Mouse (Mus musculus): ENCODE measurements around the gene Madcam1. TPM values are rescaled to one million over a fixed set of nuclear protein-coding genes. Genes with fewer than 3 reads are reported as not detected.

Madcam1 gene
- polyA plus RNA-seq, 1 experiment from 2014 or later: 29.7 TPM

DNA sequence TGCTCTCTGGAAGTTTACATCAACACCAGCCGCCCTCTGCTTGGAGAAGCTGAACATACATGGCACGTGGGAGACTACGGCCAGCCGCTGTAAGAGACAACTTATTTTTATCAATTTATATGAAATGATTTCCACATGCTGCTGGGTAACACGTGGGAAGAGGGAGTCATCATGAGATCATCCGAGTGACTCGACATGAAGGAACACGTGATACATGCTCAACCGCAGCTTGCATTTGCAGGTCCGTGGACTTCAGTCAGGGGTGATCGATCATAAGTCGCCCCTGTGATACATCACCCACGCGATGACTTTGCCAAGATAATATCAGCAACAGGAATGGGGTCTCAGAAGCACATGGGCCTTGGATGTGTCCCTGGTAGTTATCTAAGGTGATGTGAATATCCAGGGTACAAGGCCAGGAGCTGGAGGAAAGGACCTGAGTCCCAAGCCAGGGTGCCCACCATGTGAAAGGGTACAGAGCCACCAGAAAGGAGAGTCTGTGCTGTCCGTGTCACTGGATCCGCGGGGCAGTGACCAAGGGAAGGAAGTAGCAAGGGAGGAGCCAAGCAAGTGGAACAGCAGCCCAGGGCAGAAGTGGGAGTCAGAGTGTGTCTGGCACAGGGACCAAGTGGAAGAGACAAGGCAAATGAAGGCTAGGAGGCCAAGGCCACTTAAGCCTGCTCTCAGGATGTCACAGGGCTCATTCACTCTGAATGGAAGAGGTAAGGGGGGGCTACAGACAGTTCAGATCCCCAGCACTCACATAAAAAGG, 31.2 kb upstream of the Madcam1 start:
- no peak for ATAC-seq (ENCODE audit: insufficient number of reproducible peaks, insufficient read depth, low FRiP score, low read depth)

DNA sequence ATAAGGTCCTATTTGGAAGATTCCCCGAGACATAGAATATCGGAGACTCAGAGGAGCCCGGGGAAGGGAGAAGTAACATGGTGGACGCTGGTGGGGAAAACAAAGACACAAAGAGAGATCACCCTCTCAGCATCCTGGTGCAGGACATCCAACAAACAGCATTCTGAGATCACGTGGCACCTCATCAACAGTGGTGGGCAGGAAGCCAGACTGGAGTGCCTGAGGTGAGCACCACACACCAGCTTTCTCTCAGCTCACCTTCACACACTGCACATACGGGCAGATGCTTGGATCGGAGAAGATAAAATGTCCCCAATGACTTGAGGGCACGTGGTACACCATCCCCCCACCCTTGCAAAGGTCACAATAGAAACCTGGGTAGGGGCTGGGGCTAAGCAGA, 28.1 kb upstream of the Madcam1 start:
- no peak overlapping the region for H3K4me3 ChIP-seq (ENCODE audit: low read depth, low read length)
- no peaks in the 10 kb centered on the region for H3K36me3 ChIP-seq (ENCODE audit: control insufficient read depth, insufficient read depth, low read length)
- H3K9ac ChIP-seq (replicated peaks; ENCODE audit: low read depth, low read length): no peak overlapping the region

More for the DNA sequence above, 31.2 kb upstream of the Madcam1 start:
- H3K9me3 ChIP-seq (ENCODE audit: control insufficient read depth, low read depth, low read length): 0 out of 2 replicates have a peak, but pooled peaks cover 2% of the 10 kb centered on the region
- no peaks in the 10 kb centered on the region for H3K27me3 ChIP-seq (ENCODE audit: control insufficient read depth, insufficient read depth, low read length)
- no peaks in the 10 kb centered on the region for H3K36me3 ChIP-seq (ENCODE audit: control insufficient read depth, insufficient read depth, low read length)
- H3K9ac ChIP-seq (replicated peaks; ENCODE audit: low read depth, low read length): no peak overlapping the region
- no peak overlapping the region for H3K4me2 ChIP-seq (replicated peaks; ENCODE audit: low read depth, low read length)
- no peak overlapping the region for H3K27ac ChIP-seq (ENCODE audit: low read length)
- H3K4me3 ChIP-seq (ENCODE audit: low read depth, low read length): no peak overlapping the region
- H3K4me1 ChIP-seq (ENCODE audit: control insufficient read depth, insufficient read depth, low read length): peaks cover 3% of the 10 kb centered on the region; the same call in 1 of the 2 replicates
- WGBS: 79% methylated on average over 17 of the region's 17 CpGs

DNA sequence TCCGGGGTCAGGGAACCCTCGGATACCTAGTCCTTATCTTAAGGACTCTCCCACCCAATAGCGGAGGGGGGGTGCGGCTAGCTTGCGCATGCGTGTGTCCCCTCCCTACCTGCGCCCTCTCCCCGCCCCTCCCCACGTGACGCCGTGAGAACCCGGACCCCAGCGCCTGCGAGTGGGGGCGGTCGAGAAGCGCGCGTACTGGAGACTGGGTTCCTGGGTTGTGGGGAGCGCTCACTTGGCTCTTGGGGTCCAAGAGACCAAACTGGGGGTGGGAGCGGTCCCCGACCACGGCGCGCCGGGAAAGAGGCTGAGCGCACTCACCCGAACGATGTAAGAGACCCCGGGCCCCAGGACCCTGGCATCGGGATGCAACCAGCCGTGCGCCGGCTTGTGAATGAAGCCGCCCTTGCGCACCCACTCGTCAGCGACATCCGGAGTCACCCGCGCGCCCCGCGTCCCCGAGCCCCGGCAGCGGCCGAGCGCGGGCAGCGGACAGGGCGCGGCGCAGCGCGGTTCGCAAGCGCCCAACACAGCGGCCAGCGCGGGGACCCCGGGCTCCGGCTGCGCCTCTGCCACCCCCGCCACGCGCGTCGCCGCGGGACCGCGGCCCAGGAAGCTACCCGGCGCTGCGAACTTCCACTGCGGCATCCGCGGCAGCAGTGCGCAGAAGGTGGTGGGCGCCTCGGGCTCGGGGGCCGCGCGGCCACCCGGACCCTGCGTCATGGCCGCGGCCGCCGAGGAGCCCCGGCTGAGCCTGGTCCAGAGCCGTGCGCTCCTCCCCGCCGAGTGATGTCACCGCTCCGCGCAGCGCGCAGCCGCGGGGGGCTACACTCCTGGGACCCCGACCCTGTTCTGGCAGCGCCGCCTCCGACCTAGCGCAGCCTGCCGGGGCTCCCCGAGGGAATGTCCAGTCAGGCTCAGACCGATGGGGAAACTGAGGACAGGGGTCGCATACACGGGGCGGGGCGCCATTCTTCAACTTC, 26.9 kb upstream of the Madcam1 start, which contains the start of gene Shc2:
Shc2 (minus strand) TSS at position 791 of the 983 bp plus-strand sequence.
- peak within 1 kb of the TSS; percentile 94 for H3K4me2 ChIP-seq (replicated peaks; ENCODE audit: low read depth, low read length)
- peaks cover 11% of the 10 kb centered on the region; the same call in 1 of the 2 replicates for H3K4me1 ChIP-seq (ENCODE audit: control insufficient read depth, insufficient read depth, low read length)
- H3K36me3 ChIP-seq (ENCODE audit: control insufficient read depth, insufficient read depth, low read length): no peaks in the 10 kb centered on the region
- H3K27ac ChIP-seq (ENCODE audit: low read length): peak within 1 kb of the TSS; percentile 67
- H3K27me3 ChIP-seq (ENCODE audit: control insufficient read depth, insufficient read depth, low read length): no peaks in the 10 kb centered on the region
- peak within 1 kb of the TSS; percentile 60 for H3K9ac ChIP-seq (replicated peaks; ENCODE audit: low read depth, low read length)
- under 1% methylated on average over 98 of the region's 116 CpGs for WGBS
- H3K4me3 ChIP-seq (ENCODE audit: low read depth, low read length): peak within 1 kb of the TSS; percentile 73
- peak; percentile 70 for ATAC-seq (ENCODE audit: insufficient number of reproducible peaks, insufficient read depth, low FRiP score, low read depth)
- H3K9me3 ChIP-seq (ENCODE audit: control insufficient read depth, low read depth, low read length): no peaks in the 10 kb centered on the region

More for the DNA sequence above, 28.1 kb upstream of the Madcam1 start:
- no peak overlapping the region for H3K27ac ChIP-seq (ENCODE audit: low read length)
- H3K9me3 ChIP-seq (ENCODE audit: control insufficient read depth, low read depth, low read length): no peaks in the 10 kb centered on the region
- 80% methylated on average over 8 of the region's 8 CpGs for WGBS
- no peak for ATAC-seq (ENCODE audit: insufficient number of reproducible peaks, insufficient read depth, low FRiP score, low read depth)
- no peak overlapping the region for H3K4me2 ChIP-seq (replicated peaks; ENCODE audit: low read depth, low read length)
- H3K27me3 ChIP-seq (ENCODE audit: control insufficient read depth, insufficient read depth, low read length): no peaks in the 10 kb centered on the region
- peaks cover 11% of the 10 kb centered on the region; the same call in 1 of the 2 replicates for H3K4me1 ChIP-seq (ENCODE audit: control insufficient read depth, insufficient read depth, low read length)

DNA sequence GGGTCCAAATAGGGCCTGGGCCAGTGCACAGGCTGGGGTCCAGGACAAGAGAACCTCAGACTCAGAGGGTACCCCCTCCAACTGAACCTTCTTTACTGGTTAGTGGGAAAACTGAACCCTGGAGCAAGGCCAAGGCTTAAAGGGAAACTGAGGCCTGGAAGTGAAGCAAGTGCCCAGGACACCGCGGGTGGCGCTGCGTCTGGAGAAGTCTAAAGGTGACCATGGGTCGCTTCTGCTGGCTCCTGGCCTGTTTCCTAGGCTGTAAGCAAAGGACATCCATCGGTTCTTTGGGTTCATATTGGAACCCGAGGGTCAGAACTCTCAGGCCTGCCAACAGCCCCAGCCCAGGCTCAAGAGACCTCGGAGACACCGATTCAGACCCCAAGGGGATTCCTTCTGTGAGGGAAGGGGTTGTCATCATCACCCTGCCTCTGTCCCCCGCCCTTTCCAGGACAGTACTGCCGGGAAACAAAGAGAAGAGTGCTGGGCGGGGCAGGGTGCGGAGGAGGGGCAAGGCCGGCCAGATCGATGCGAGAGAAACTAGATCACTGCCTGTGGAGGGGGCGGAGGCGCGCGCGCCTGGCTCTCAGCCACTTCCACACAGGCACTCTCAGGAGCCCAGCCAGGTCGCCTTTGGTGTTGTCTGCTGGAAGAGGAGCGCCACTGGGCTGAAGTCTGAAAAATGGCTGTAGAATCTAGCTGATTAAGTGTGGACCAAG, 25.7 kb upstream of the Madcam1 start:
- Histone ChIP-seq H3K27ac (ENCODE audit: low read length) (peak overlapping the region; percentile 36; the same call in 1 of the 2 replicates), H3K4me2 (replicated peaks; ENCODE audit: low read depth, low read length) (peak overlapping the region; percentile 94), H3K4me3 (ENCODE audit: low read depth, low read length) (peak overlapping the region; percentile 73; the same call in 1 of the 2 replicates), H3K9me3 (ENCODE audit: control insufficient read depth, low read depth, low read length) (no peaks in the 10 kb centered on the region), H3K4me1 (ENCODE audit: control insufficient read depth, insufficient read depth, low read length) (peaks cover 11% of the 10 kb centered on the region; the same call in 1 of the 2 replicates), H3K27me3 (ENCODE audit: control insufficient read depth, insufficient read depth, low read length) (no peaks in the 10 kb centered on the region), H3K9ac (replicated peaks; ENCODE audit: low read depth, low read length) (no peak overlapping the region), H3K36me3 (ENCODE audit: control insufficient read depth, insufficient read depth, low read length) (no peaks in the 10 kb centered on the region)
- 7% methylated on average over 23 of the region's 23 CpGs for WGBS
- ATAC-seq (ENCODE audit: insufficient number of reproducible peaks, insufficient read depth, low FRiP score, low read depth): peak; percentile 29; the same call in 1 of the 2 replicates

DNA sequence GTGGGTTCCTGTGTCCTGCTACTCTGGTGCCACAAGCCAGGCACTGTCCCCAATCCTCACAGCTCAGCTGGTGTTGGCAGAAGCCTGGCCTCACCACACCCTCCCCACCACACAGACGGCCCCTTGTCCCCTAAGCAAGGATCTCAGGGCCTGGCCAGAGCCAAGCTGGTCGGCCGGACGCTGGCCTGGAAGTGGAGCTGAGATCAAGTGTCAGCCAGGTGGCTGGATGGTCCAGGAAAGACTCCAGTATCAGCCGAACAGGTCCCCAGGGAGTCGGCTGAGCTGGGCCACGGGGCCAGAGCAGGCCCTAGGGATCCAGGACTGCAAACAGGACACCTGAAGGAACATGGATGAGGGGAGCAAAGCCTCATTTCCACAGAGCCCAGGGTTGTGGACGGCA, 18.6 kb upstream of the Madcam1 start, which contains the start of gene Odf3l2:
Odf3l2 (minus strand) TSS at position 28 of the 400 bp plus-strand sequence.
- WGBS: 69% methylated on average over 8 of the region's 8 CpGs
- ATAC-seq (ENCODE audit: insufficient number of reproducible peaks, insufficient read depth, low FRiP score, low read depth): no peak
- H3K9me3 ChIP-seq (ENCODE audit: control insufficient read depth, low read depth, low read length): no peaks in the 10 kb centered on the region
- no peaks in the 10 kb centered on the region for H3K36me3 ChIP-seq (ENCODE audit: control insufficient read depth, insufficient read depth, low read length)
- H3K4me1 ChIP-seq (ENCODE audit: control insufficient read depth, insufficient read depth, low read length): no peaks in the 10 kb centered on the region
- H3K9ac ChIP-seq (replicated peaks; ENCODE audit: low read depth, low read length): no peak within 1 kb of the TSS
- H3K27ac ChIP-seq (ENCODE audit: low read length): no peak within 1 kb of the TSS
- H3K4me3 ChIP-seq (ENCODE audit: low read depth, low read length): no peak within 1 kb of the TSS
- no peaks in the 10 kb centered on the region for H3K27me3 ChIP-seq (ENCODE audit: control insufficient read depth, insufficient read depth, low read length)
- H3K4me2 ChIP-seq (replicated peaks; ENCODE audit: low read depth, low read length): no peak within 1 kb of the TSS

DNA sequence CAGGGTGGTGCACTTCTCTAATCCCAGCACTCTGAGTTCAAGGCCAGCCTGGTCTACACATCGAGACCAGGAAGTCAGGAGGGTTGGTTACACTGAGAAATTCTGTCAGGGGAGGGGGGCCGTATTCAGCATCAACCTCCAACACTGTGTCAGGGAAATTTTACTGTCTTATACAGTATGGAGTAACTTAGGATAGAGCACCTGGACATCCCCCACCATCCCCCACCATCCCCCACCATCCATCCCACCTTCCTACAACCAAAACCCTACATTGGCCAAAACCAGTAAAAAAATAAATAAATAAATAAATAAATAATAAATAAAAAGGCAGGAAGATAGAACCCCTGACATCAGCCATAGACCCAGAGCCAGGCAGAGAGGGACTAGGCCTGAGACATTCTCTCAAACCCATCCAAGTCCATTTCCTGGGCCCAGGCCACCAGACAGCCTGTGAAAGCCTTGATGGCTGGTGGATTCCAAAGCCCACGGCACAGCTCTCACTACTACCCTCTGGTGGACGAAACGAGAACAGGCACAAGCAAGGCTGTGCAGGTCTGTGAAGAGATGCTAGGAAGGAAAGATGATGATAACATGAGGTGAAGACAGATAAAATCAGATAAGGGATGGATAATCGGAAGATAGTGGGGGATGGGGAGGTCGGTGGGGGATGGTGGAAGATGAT, 15.1 kb upstream of the Madcam1 start:
- peak; percentile 36 for ATAC-seq (ENCODE audit: insufficient number of reproducible peaks, insufficient read depth, low FRiP score, low read depth)
- Histone ChIP-seq H3K4me1 (ENCODE audit: control insufficient read depth, insufficient read depth, low read length) (no peaks in the 10 kb centered on the region), H3K27me3 (ENCODE audit: control insufficient read depth, insufficient read depth, low read length) (no peaks in the 10 kb centered on the region), H3K9ac (replicated peaks; ENCODE audit: low read depth, low read length) (no peak overlapping the region), H3K36me3 (ENCODE audit: control insufficient read depth, insufficient read depth, low read length) (no peaks in the 10 kb centered on the region), H3K9me3 (ENCODE audit: control insufficient read depth, low read depth, low read length) (no peaks in the 10 kb centered on the region), H3K4me2 (replicated peaks; ENCODE audit: low read depth, low read length) (no peak overlapping the region), H3K27ac (ENCODE audit: low read length) (no peak overlapping the region), H3K4me3 (ENCODE audit: low read depth, low read length) (no peak overlapping the region)
- WGBS: 29% methylated on average over 7 of the region's 7 CpGs

DNA sequence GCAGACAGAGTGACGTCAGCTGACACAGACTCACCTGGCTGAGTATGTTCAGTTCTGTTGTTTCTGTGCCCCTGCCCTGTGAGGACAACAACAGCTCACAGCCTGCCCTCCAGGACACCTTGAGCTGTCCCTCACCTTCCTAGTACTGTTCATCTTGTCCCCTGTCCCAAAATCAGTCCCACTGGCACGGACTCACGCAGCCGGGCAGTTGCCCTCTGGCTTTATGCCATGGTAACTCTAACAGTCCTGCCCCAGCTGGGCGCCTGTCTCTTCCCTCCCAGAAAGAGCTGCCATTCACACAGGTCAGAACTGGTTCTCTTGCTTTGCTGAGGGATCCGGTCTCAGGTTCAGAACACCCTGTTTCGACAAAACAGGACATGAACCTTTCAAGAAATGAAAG, 11.6 kb upstream of the Madcam1 start:
- Histone ChIP-seq H3K4me2 (replicated peaks; ENCODE audit: low read depth, low read length) (no peak overlapping the region), H3K27ac (ENCODE audit: low read length) (no peak overlapping the region), H3K4me1 (ENCODE audit: control insufficient read depth, insufficient read depth, low read length) (no peaks in the 10 kb centered on the region), H3K9me3 (ENCODE audit: control insufficient read depth, low read depth, low read length) (no peaks in the 10 kb centered on the region), H3K9ac (replicated peaks; ENCODE audit: low read depth, low read length) (no peak overlapping the region), H3K27me3 (ENCODE audit: control insufficient read depth, insufficient read depth, low read length) (no peaks in the 10 kb centered on the region), H3K36me3 (ENCODE audit: control insufficient read depth, insufficient read depth, low read length) (no peaks in the 10 kb centered on the region), H3K4me3 (ENCODE audit: low read depth, low read length) (no peak overlapping the region)
- 81% methylated on average over 7 of the region's 7 CpGs for WGBS
- ATAC-seq (ENCODE audit: insufficient number of reproducible peaks, insufficient read depth, low FRiP score, low read depth): no peak

All from stomach, embryonic 14.5 days (tissue).